Mouse (Mus musculus) erythroblast, embryonic 14.5 days (primary cell): ENCODE results near the gene Abcc12.

ENCODE experiments used
- GATA1 ChIP-seq: IDR thresholded peaks from 2 replicates; pipeline ENCODE4 v1.6.1; 2012; ENCODE audit warnings: low read length, inconsistent platforms, mixed read lengths
- TAL1 ChIP-seq: IDR thresholded peaks from 3 replicates; pipeline ENCODE4 v1.6.1; 2012; ENCODE audit warnings: low read length, inconsistent platforms, mixed read lengths

- TF ChIP-seq GATA1 (no peak), TAL1 (no peak)
Observed at GRCm38 (mm10) chr8:86588338-86588737, 7.9 kb upstream of the Abcc12 start.
